Mouse (Mus musculus) spleen, postnatal 4 days (tissue): ENCODE measurements around the gene 4932438H23Rik.

Experiments
- DNase-seq, 2 experiments: peaks; one replicate each; pipeline ENCODE4 v3.0.0; 2022; ENCODE audit warnings: low spot score in 2 of 2

The 4932438H23Rik gene

GRCm38 (mm10) chr16:91095022-91095421 is at the start of gene 4932438H23Rik:
Gene 4932438H23Rik, minus strand, starts transcription at chr16:91095122.
- no peak for DNase-seq

- DNase-seq = no peak
Observed at GRCm38 (mm10) chr16:91140991-91141630, 46.2 kb upstream of the 4932438H23Rik start.

GRCm38 (mm10) chr16:91140457-91140856 is 45.5 kb upstream of the 4932438H23Rik start:
- DNase-seq = no peak

GRCm38 (mm10) chr16:91140056-91140455 is 45.1 kb upstream of the 4932438H23Rik start:
- no peak for DNase-seq

GRCm38 (mm10) chr16:91139481-91139880 is 44.6 kb upstream of the 4932438H23Rik start:
- DNase-seq = no peak

- no peak for DNase-seq
Observed at GRCm38 (mm10) chr16:91138736-91139135, 43.8 kb upstream of the 4932438H23Rik start.

GRCm38 (mm10) chr16:91138151-91138550 is 43.2 kb upstream of the 4932438H23Rik start:
- DNase-seq = no peak

- no peak for DNase-seq
Observed at GRCm38 (mm10) chr16:91136607-91137006, 41.7 kb upstream of the 4932438H23Rik start.

GRCm38 (mm10) chr16:91129916-91130315 is 35.0 kb upstream of the 4932438H23Rik start:
- no peak for DNase-seq

- DNase-seq = no peak
Observed at GRCm38 (mm10) chr16:91128431-91128830, 33.5 kb upstream of the 4932438H23Rik start.

- DNase-seq = no peak
Observed at GRCm38 (mm10) chr16:91126734-91127524, 32.0 kb upstream of the 4932438H23Rik start.

GRCm38 (mm10) chr16:91124256-91124655 is 29.3 kb upstream of the 4932438H23Rik start:
- no peak for DNase-seq

GRCm38 (mm10) chr16:91123821-91124220 is 28.9 kb upstream of the 4932438H23Rik start:
- DNase-seq = no peak

GRCm38 (mm10) chr16:91119879-91120278 is 25.0 kb upstream of the 4932438H23Rik start:
- no peak for DNase-seq

- DNase-seq = no peak
Observed at GRCm38 (mm10) chr16:91116696-91117095, 21.8 kb upstream of the 4932438H23Rik start.

GRCm38 (mm10) chr16:91116006-91116405 is 21.1 kb upstream of the 4932438H23Rik start:
- DNase-seq = no peak

- no peak for DNase-seq
Observed at GRCm38 (mm10) chr16:91110999-91111535, 16.1 kb upstream of the 4932438H23Rik start.

GRCm38 (mm10) chr16:91107608-91108007 is 12.7 kb upstream of the 4932438H23Rik start:
- DNase-seq = no peak

- DNase-seq = no peak
Observed at GRCm38 (mm10) chr16:91105481-91106051, 10.6 kb upstream of the 4932438H23Rik start.

- DNase-seq = no peak
Observed at GRCm38 (mm10) chr16:91104821-91105480, 10.0 kb upstream of the 4932438H23Rik start.

GRCm38 (mm10) chr16:91103386-91103785 is 8.5 kb upstream of the 4932438H23Rik start:
- no peak for DNase-seq

GRCm38 (mm10) chr16:91100484-91100883 is 5.6 kb upstream of the 4932438H23Rik start:
- DNase-seq = no peak
